Mouse (Mus musculus) embryonic facial prominence, embryonic 10.5 days (tissue): ENCODE results near the gene Dicer1. TPM values are rescaled to one million over a fixed set of nuclear protein-coding genes. Genes with fewer than 3 reads are reported as not detected.

Source experiments
- DNase-seq: peaks from one replicate; pipeline ENCODE4 v3.0.0-alpha.2; 2017; ENCODE audit warnings: low spot score
- H3K27ac ChIP-seq: fragments of 300-500 bp; sonication (generic); replicated peaks from 2 replicates; pipeline ENCODE4 v1.5.1; 2016; ENCODE audit warnings: mild to moderate bottlenecking
- H3K27me3 ChIP-seq: fragments of 300-500 bp; sonication (generic); replicated peaks from 2 replicates; pipeline ENCODE4 v1.6.1; 2016; ENCODE audit warnings: low read depth, mild to moderate bottlenecking; ENCODE audit not compliant: poor library complexity, severe bottlenecking
- H3K36me3 ChIP-seq: fragments of 300-500 bp; sonication (generic); replicated peaks from 2 replicates; pipeline ENCODE4 v1.6.1; 2016; ENCODE audit warnings: mild to moderate bottlenecking, moderate library complexity
- H3K4me1 ChIP-seq: fragments of 300-500 bp; sonication (generic); 2 replicates; pipeline ENCODE4 v1.6.1; 2016
- H3K4me3 ChIP-seq: fragments of 300-500 bp; sonication (generic); 2 replicates; pipeline ENCODE4 v1.5.1; 2016; ENCODE audit warnings: mild to moderate bottlenecking, moderate library complexity
- H3K9me3 ChIP-seq: fragments of 300-500 bp; sonication (generic); 2 replicates; pipeline ENCODE4 v1.6.1; 2016; ENCODE audit warnings: mild to moderate bottlenecking
- WGBS: fragments of 180-500 bp; shearing (Covaris S2); methylation state at CpG from one replicate; pipeline ENCODE4 v1.1.7; 2016; 5-methylcytosine and 5-hydroxymethylcytosine counted together
- polyA plus RNA-seq: library from polyadenylated mRNA; unstranded; fragments of >200 nt; fragmentation: Nextera tagmentation; extraction: Ambion mirVana; gene quantifications from 2 replicates; pipeline ENCODE4 v1.2.1, GENCODE M21; 2016

Dicer1 gene
- polyA plus RNA-seq, 1 experiment from 2014 or later: 54.6 TPM

DNA sequence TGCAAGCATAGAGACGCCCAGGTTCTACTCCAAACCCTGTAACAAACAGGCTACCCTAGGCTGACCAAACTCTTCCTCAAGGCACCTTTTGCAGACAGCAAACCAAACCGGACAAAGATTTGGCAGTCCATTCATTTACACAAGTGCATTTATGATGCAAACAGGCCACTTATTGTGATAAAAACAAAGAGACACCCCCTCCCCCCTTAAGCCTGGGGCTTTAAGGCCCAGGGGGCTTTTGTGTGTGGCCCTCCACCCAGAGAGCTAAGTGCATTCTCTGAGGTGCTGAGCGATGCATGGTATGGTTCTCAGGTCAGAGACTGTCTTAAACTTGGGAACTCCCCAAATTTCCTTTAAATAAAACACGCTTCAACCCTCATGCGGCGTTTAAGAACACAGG lies 12.2 kb upstream of the Dicer1 start:
- H3K36me3 ChIP-seq: no peaks in the 10 kb centered on the region
- no peaks in the 10 kb centered on the region for H3K9me3 ChIP-seq
- H3K4me1 ChIP-seq: peaks cover 16% of the 10 kb centered on the region
- H3K27ac ChIP-seq: no peak overlapping the region
- H3K4me3 ChIP-seq: no peak overlapping the region
- no peaks in the 10 kb centered on the region for H3K27me3 ChIP-seq
- no peak for DNase-seq
- WGBS: 53% methylated on average over 6 of the region's 6 CpGs

DNA sequence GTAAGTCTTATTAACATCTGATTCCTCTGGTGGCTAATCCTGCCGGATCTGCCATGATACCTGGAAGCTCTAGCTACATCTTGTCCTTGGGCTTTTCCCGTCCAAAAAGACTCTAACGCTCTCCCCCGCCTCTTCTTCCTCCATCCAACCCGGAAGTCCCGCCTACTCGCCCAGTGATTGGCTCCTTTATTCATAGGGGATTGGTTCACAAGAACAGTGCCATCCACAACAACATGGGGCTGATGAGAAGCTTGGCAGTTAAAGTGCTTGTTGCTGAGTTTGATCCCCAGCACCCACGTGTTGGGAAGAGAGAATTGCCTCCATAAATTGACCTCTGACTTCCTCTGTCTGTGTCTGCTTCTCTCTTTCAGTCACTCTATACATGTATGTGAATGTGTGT lies 9.7 kb upstream of the Dicer1 start:
- WGBS: 83% methylated on average over 8 of the region's 8 CpGs
- DNase-seq: no peak
- no peaks in the 10 kb centered on the region for H3K36me3 ChIP-seq

DNA sequence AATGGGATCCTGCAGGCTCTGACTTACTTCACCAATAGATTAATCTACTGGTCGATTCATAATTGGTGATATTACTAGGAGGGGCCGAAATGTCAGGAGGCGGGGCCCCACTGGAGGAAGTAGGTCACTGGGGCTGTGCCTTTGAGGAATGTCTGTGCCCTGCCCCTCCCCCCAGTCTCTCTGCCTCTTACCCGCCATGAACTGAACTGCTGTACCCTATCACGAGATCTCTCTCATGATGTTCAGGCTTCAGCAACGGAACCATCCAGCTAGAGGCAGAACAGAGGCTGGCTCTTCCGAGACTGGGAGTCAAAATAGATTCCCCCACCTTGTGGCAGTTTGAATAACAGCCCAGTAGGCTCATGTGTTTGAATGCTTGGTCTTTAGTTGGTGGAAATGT lies 6.3 kb upstream of the Dicer1 start:
- H3K27ac ChIP-seq: no peak overlapping the region
- no peaks in the 10 kb centered on the region for H3K9me3 ChIP-seq
- H3K27me3 ChIP-seq: no peaks in the 10 kb centered on the region
- no peak for DNase-seq
- H3K36me3 ChIP-seq: no peaks in the 10 kb centered on the region
- peaks cover 2% of the 10 kb centered on the region for H3K4me1 ChIP-seq
- no peak overlapping the region for H3K4me3 ChIP-seq
- WGBS: 85% methylated on average over 7 of the region's 7 CpGs

More for the DNA sequence above, 9.7 kb upstream of the Dicer1 start:
- Histone ChIP-seq H3K27ac (no peak overlapping the region), H3K27me3 (no peaks in the 10 kb centered on the region), H3K9me3 (no peaks in the 10 kb centered on the region), H3K4me3 (no peak overlapping the region), H3K4me1 (peaks cover 6% of the 10 kb centered on the region)

DNA sequence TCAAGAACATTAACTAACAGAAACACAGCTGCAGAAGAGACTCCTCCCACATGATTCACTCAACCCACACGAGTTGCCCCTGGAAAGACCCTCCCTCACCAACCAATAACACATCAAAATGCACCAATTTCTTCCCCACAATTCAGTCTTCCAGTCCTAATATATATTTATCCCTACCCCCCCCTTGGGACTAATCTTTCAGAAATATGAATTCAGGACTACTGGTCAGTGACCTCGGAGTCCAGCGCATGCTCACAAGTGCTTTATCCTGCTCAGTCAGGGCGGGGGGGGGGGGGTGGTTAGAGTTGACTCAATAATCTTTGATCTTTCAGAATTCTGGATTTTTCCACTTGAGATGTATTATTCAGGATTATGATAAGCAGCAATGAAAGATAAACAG lies 1.9 kb upstream of the Dicer1 start:
- H3K4me3 ChIP-seq: no peak overlapping the region
- H3K27me3 ChIP-seq: no peaks in the 10 kb centered on the region
- no peak for DNase-seq
- H3K4me1 ChIP-seq: peaks cover 38% of the 10 kb centered on the region
- H3K36me3 ChIP-seq: peaks cover 13% of the 10 kb centered on the region
- no peak overlapping the region for H3K27ac ChIP-seq
- no peaks in the 10 kb centered on the region for H3K9me3 ChIP-seq
- 74% methylated on average over 4 of the region's 4 CpGs for WGBS

DNA sequence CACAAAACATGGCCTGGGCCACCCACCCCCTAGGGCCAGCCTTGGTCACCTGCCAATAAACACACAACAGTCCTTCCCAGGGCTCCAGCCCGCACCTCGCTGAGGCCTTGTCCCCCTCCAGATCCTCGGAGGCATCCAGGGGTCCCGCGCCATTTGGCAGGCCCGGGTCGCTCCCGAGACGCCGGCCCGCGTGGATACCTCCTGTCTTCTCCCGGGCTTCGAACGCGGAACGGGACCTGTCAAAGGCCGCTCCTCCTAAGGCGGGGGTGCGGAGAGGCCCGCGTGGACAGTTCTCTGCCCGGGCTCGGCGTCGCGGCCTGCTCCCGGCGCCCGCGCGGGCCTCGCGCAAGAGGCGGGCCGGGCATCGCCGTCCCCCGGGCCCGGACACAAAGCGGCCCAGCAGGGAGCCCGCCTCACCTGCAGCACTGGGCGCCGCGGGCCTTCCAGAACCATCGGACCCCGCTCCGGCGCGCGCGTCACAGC lies 380 bp downstream of the Dicer1 start:
- Histone ChIP-seq H3K27ac (peak overlapping the region; percentile 99), H3K36me3 (peaks cover 15% of the 10 kb centered on the region), H3K4me3 (peak overlapping the region; percentile 98), H3K4me1 (peaks cover 43% of the 10 kb centered on the region), H3K9me3 (no peaks in the 10 kb centered on the region), H3K27me3 (no peaks in the 10 kb centered on the region)
- under 1% methylated on average over 52 of the region's 52 CpGs for WGBS
- peak; percentile 65 for DNase-seq

DNA sequence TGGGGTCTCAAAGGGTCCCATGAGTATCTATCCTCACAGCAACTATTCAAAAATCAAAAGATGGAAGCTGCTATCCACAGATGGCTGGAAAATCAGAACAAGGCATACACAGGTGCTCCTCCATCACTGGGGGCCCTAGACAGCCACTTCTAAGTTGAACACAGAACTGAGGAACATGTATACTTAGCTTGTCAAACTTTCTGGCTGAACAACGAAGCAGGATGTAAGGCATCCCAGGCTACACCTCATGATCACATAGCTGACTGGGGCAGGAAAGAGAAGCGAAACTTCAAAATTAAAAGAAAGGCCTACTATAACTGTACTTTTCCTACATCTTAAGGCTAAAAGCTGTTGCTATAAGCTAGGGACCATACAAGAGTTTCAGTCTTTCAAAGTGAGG lies 2.8 kb downstream of the Dicer1 start:
- H3K4me1 ChIP-seq: peaks cover 47% of the 10 kb centered on the region
- 88% methylated on average over 2 of the region's 2 CpGs for WGBS
- peaks cover 29% of the 10 kb centered on the region for H3K36me3 ChIP-seq
- H3K9me3 ChIP-seq: no peaks in the 10 kb centered on the region
- H3K27me3 ChIP-seq: no peaks in the 10 kb centered on the region
- DNase-seq: no peak
- H3K4me3 ChIP-seq: no peak overlapping the region
- no peak overlapping the region for H3K27ac ChIP-seq

DNA sequence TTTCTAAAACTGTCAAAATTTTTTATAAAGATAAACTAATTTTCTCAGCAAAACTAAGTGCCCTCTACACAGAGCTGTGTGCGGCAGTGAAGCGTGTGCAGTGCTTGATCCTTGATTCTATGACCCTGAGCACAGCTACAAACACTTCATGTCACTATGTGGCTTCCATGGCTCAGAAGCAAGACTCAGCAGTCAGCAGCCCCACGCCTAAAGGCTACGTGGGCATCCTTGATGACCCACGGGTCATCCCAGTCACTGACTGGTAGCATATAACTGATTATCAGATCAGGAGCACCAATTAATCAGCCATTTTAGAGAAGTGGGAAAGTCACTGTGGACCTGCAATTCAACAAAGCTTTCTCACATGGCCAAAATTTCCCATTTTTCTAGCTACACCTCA lies 4.5 kb downstream of the Dicer1 start:
- no peak overlapping the region for H3K4me3 ChIP-seq
- peaks cover 49% of the 10 kb centered on the region for H3K4me1 ChIP-seq
- H3K27ac ChIP-seq: no peak overlapping the region
- no peaks in the 10 kb centered on the region for H3K9me3 ChIP-seq
- WGBS: 90% methylated on average over 5 of the region's 5 CpGs
- H3K27me3 ChIP-seq: no peaks in the 10 kb centered on the region
- DNase-seq: no peak
- H3K36me3 ChIP-seq: peaks cover 33% of the 10 kb centered on the region

DNA sequence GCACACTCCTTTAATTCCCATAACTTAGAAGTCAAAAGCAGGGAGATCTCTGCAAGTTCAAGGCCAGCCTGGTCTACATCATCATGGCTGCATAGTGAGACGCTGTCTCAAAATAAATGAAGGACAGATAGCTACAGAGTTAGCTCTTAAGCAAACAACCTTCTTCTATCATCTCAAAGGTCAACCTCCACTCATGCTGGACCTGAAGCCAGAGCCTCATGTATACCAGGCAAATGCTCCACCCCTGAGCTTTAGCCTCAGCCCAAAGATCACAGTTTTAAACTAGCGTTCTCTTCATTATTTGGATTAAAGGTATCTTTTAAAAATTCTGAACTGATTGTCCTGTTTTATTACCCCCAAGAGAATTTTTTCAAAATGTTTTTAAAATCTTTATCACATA lies 5.2 kb downstream of the Dicer1 start:
- 94% methylated on average over 2 of the region's 2 CpGs for WGBS
- Histone ChIP-seq H3K4me3 (no peak overlapping the region), H3K9me3 (no peaks in the 10 kb centered on the region), H3K27me3 (no peaks in the 10 kb centered on the region), H3K36me3 (peaks cover 33% of the 10 kb centered on the region), H3K4me1 (peaks cover 55% of the 10 kb centered on the region), H3K27ac (no peak overlapping the region)
- DNase-seq: no peak

DNA sequence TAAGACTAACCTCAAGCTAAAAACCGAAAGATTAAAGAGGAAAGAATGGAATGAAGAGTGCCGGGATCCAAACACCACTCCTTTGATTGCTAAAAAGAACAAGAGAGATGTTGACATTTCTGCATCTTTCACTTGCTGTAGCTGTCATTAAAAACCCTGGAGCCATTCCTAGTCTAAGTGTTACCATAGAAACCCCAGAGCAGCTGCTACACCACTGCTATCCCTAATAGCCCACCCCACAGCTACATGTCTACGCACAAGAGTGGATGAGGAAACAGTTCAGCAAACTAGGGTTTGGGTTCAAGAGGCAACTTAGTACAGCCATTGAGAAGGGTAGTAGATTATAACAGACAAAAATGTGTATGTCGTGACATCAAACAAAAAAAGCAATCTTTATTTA lies 8.1 kb downstream of the Dicer1 start:
- no peaks in the 10 kb centered on the region for H3K9me3 ChIP-seq
- no peak for DNase-seq
- peaks cover 45% of the 10 kb centered on the region for H3K4me1 ChIP-seq
- no peak overlapping the region for H3K27ac ChIP-seq
- 82% methylated on average over 4 of the region's 4 CpGs for WGBS
- no peak overlapping the region for H3K4me3 ChIP-seq
- H3K36me3 ChIP-seq: peaks cover 19% of the 10 kb centered on the region
- no peaks in the 10 kb centered on the region for H3K27me3 ChIP-seq

DNA sequence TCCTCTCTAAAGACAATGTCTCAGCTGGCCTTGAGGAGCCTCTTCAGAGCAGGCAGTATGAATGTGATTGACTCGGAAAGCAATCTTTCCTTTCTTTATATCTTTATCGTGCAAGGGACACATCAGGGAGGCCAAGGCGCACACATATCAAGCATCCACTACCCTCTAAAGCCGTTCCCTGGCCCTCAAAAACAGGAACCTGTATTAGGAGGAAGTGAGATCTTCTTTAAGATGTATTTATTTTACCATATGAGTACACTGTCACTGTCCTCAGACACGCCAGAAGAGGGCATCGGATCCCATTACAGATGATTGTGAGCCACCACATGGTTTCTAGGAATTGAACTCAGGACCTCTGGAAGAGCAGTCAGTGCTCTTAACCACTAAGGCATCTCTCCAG lies 9.5 kb downstream of the Dicer1 start:
- no peak for DNase-seq
- H3K4me3 ChIP-seq: no peak overlapping the region
- WGBS: 84% methylated on average over 6 of the region's 6 CpGs
- no peaks in the 10 kb centered on the region for H3K9me3 ChIP-seq
- peaks cover 40% of the 10 kb centered on the region for H3K4me1 ChIP-seq
- H3K27ac ChIP-seq: no peak overlapping the region
- no peaks in the 10 kb centered on the region for H3K27me3 ChIP-seq
- peaks cover 31% of the 10 kb centered on the region for H3K36me3 ChIP-seq

DNA sequence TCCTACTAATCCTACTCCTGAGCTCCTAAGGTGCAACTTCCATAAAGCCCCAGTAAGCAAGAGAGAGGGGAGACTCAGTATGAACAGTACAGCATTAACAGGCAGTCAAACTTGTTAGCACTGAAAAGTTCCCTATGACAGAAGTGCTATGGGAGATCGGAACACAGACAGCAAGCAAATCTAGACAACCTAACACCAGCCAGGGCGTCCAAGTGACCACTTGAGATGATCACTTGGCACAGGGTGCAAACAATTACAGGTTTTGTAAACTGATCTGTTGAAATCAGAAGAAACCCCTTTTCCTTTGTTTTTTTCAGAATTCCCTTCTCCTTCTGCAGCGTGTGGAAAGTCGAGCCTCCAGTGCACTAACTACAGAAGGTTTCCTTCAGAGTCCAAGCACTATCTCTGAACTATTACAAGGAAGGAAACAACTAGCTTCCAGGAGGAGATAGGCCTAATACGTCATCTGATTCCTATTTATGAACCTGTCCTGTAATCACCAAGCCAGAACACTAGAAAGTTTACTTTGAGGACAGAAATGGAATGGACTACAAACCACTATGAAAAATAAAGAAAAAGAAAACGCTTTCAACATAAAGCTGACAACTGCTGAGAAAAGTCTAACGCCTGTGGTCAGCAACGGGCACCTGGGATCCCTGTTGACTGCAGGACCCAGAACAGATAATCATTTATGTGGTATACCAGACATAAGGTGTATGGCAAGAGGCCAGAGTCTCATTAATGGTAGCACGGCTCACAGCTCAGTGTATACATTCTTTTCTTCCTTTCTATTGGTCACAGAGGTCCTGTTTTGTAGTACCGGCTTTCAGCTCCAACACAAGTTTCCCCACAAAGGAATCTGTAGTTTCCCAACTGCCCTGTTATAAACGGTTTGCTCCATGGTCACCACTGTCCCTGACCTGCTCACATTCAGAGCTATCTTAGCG lies 10.6 kb downstream of the Dicer1 start:
- WGBS: 77% methylated on average over 12 of the region's 12 CpGs
- Histone ChIP-seq H3K4me1 (peaks cover 45% of the 10 kb centered on the region), H3K27ac (no peak overlapping the region)

DNA sequence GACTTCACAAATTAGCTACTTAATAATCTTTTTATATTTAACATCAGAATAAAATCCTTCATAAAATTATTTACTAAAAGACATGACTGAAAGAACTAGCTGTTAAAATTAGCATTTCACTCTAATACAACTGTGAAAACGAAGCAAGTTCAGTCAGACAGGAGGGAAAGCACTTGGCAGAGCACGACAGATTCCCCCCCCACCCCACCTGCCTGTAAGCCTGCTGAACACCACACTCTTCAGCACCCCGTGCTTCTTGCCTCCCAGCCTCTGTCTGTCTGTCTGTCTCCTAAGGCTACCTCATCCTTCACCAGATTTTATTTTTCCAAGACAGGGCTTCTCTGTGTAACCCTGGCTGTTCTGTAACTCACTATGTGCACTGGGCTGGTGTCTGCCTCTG lies 12.8 kb downstream of the Dicer1 start:
- Histone ChIP-seq H3K36me3 (peaks cover 39% of the 10 kb centered on the region), H3K9me3 (no peaks in the 10 kb centered on the region), H3K4me1 (peaks cover 59% of the 10 kb centered on the region), H3K27ac (no peak overlapping the region), H3K4me3 (no peak overlapping the region), H3K27me3 (no peaks in the 10 kb centered on the region)
- DNase-seq: no peak
- WGBS: 80% methylated on average over 3 of the region's 3 CpGs

More for the DNA sequence above, 10.6 kb downstream of the Dicer1 start:
- Histone ChIP-seq H3K9me3 (no peaks in the 10 kb centered on the region), H3K27me3 (no peaks in the 10 kb centered on the region), H3K4me3 (no peak overlapping the region), H3K36me3 (peaks cover 36% of the 10 kb centered on the region)
- no peak for DNase-seq

DNA sequence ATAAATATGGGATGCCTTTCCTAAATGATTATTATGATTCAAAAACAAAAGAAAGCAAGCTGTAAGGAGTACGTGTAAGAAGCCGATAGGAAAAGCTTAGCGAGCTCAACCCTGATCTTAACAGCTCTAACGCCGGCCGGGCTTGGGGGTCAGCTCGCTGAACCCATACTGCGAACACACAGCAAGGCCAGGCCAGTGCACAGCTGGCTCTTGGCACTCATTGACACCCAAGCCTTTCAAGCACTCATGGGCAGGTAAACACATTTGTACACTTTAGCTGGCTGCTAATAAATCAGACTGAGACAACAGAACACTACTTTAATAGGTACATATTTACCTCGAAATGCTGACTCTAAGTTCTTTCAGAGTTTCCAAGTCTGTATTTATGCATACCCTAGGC lies 13.3 kb downstream of the Dicer1 start:
- no peak for DNase-seq
- peaks cover 58% of the 10 kb centered on the region for H3K4me1 ChIP-seq

More for the DNA sequence above, 13.3 kb downstream of the Dicer1 start:
- Histone ChIP-seq H3K27me3 (no peaks in the 10 kb centered on the region), H3K9me3 (no peaks in the 10 kb centered on the region), H3K27ac (no peak overlapping the region), H3K36me3 (peaks cover 40% of the 10 kb centered on the region), H3K4me3 (no peak overlapping the region)
- WGBS: 79% methylated on average over 9 of the region's 9 CpGs
